Mouse (Mus musculus) bone marrow, adult 2 months (tissue): ENCODE data around the gene Rpl35a.

ENCODE experiments used
- CTCF ChIP-seq: fragments of 200-500 bp; IDR thresholded peaks from 2 replicates; pipeline ENCODE4 v1.5.1; 2011; ENCODE audit warnings: low read length, control low read depth; ENCODE audit not compliant: control insufficient read depth, insufficient read depth
- POLR2A ChIP-seq: fragments of 200-500 bp; IDR thresholded peaks from 2 replicates; pipeline ENCODE4 v1.6.1; 2011; ENCODE audit warnings: low read depth, mild to moderate bottlenecking, control low read depth, low read length, borderline replicate concordance; ENCODE audit not compliant: control insufficient read depth

GRCm38 (mm10) chr16:33049809-33050208 lies 6.4 kb upstream of the Rpl35a start:
- TF ChIP-seq POLR2A (no peak), CTCF (no peak)
